Mouse (Mus musculus) left cerebral cortex, adult 8-10 months (tissue): Measurements from ENCODE around the gene Htr1a. TPM values are rescaled to one million over a fixed set of nuclear protein-coding genes. Genes with fewer than 3 reads are reported as not detected.

ENCODE experiments used
- DNase-seq, 2 experiments: peaks; one replicate each; pipeline ENCODE4 v3.0.0; 2022; ENCODE audit warnings: low spot score in 2 of 2
- total RNA-seq, 4 experiments: library from RNA; stranded (reverse); gene quantifications; 2 replicates each; pipeline ENCODE4 v1.2.4; 2022

The Htr1a gene
- 10 to 100 TPM; 11.6 to 14.4 (median 12.4) TPM for total RNA-seq

DNA sequence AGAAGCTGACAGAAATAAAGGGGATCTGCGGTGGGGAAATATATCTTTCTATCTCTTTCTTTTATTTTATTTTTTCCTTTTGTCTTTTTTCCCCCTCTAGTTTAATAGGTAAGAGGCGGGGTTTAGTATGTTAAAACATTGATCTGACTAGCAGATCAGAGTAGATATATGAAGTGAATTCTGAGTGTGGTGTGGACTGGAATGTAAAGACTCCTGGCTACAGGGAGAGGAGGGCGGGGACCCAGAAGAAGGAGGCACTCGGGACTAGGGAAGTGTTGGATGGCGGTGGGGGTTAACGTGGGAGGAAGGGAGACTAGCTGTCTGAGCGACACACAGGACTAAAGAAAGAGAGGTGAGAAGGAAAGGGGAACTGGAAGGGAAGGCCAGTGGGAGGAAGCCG is at the start of gene Htr1a:
Gene Htr1a (plus strand): TSS at position 301 of the 400 bp plus-strand sequence.
- DNase-seq = no peak

DNA sequence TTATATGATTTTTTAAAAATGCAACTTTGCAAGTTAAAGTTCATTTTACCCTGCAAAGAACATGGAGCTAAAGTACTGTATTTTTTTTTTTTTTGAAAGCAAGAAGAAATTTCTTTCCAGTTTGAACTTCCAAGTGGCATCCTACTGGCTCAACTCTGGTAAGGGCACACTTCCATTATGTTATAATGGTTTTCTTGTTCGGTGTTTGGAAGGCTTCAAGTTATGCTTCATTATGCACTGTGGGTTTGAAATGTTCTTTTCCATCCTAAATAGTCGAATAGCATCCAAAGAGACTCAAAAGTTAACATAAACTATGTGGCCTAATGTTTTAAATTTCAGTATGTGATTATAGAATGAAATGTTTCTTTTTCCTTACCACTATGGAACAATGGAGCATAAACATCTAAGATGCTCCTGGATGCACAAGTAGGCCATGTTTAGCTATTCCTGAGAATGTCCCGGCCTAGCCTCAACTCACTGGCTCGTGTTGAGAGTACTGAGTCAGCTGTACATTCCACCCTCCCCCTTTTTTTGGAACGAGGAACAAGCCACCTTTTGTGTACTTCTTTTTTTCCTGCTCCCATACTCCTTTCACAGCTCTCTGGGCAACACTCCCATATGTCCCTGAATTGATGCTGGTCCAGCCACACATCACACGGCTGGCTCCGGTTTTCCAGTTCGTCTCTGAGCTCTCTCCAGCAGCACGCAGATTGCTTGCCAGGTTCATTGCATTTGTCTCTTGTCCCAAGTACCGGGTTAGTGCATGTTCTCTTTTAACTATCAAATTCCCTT is 31.7 kb upstream of the Htr1a start:
- DNase-seq = peak; percentile 4 to 48

DNA sequence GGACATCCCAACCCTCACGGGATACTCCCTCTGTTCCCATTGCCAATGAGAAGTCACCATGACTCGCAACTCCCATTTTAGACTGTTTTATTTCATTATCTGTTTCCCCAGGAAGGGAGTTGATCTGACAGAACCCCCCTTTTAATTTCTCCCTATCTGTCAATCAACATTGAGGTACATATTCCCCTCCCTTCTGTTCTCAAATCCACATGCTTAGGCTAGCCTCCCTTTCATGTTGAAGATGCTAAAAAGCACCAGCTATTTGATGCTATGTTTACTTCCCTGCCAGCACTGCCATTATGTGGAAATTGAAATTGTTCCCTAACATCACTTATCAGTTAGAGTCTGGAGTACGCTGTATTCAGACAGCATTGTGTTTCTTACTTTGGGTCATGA is 31.1 kb upstream of the Htr1a start:
- DNase-seq = no peak

DNA sequence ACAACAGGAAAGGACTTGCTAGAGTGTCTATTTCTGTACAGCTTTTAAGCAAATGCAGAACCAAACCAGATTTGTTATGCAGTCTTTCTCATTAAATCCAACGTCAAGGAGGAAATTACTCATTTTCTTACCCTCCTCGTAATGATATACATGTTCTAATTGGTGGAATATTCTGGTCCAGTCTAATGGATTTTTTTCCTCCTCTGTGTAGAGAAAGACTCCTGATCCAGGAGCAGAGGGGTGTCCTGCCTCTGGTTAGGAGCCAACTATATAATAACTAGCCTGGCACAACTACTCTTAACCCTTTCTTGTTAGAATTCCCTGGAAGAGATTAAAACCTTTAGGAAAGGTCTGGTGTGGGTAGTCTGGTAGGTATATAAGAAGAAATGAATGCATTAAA is 10.3 kb upstream of the Htr1a start:
- DNase-seq = no peak

DNA sequence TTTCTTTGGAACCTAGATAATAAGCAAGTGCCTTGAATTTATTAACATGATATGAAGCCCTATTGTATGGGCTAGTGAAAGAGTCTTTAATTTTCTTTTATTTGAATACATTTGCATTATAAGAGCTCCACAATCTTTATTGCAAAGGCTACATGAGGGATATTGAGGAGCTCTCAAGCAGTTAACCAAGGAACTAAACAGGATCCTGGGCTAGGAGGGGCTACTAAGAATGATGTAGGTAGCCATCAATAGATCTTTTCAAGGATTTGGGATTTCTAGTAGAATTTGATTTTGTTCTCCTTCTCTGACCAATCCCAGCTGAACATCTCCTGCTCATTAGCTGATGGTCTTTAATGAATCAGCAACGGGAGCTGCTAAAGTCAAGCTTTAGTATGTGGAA is 9.8 kb upstream of the Htr1a start:
- no peak for DNase-seq

DNA sequence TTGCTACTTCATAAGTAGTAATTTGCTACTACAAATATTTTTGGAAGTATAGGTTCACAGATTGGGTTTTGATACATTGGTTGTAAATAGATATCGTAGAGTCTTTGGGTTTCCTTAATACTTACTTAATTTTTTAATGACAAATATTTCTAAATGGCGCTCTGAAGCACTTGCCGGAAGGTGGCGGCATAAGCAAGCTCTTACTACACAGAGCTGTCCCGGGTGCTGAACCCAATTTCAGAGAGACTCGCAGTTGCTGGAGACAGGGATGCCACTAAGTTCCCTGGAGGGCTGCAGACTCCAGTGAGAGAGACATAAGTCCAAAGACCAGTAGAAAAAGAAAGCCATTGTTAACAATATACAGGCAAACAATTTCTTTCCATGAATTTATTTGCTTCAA is 863 bp upstream of the Htr1a start:
- peak; percentile 22 to 32 for DNase-seq

DNA sequence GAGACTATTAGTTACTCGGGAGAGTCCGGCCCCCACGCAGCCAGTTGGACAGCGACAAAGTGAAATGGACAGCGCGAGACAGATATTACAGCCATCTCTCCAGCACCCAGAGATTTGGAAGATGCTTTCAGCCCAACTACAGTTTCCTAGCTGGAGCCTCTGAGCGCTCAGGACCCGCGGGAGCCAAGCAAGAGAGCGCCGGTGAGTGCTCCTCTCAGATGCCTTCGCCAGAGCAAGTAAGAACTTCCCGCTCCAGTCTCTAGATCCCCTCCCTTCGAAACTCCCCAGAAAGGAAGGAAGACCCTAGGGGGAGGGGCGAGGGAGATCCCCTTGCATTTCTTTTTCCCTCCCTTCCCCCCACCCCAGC is 415 bp downstream of the Htr1a start:
- no peak for DNase-seq

DNA sequence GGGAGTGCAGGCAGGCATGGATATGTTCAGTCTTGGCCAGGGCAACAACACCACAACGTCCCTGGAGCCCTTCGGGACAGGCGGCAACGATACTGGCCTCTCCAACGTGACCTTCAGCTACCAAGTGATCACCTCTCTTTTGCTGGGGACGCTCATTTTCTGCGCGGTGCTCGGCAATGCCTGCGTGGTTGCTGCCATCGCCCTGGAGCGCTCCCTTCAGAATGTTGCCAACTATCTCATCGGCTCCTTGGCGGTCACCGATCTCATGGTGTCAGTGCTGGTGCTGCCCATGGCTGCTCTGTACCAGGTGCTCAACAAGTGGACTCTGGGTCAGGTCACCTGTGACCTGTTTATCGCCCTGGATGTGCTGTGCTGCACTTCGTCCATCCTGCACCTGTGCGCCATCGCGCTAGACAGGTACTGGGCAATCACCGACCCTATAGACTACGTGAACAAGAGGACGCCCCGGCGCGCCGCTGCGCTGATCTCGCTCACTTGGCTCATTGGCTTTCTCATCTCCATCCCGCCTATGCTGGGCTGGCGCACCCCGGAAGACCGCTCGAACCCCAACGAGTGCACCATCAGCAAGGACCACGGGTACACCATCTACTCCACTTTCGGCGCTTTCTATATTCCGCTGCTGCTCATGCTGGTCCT is 927 bp downstream of the Htr1a start:
- DNase-seq = peak; percentile 21 to 38

DNA sequence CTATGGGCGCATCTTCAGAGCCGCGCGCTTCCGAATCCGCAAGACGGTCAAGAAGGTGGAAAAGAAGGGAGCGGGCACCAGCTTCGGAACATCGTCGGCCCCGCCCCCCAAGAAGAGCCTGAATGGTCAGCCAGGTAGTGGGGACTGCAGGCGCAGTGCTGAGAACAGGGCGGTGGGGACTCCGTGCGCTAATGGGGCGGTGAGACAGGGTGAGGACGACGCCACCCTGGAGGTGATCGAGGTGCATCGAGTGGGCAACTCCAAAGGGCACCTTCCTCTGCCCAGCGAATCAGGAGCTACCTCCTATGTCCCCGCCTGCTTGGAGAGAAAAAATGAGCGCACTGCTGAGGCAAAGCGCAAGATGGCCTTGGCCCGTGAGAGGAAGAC is 1.4 kb downstream of the Htr1a start:
- DNase-seq = peak in 1 of 2 experiments; percentile 7

DNA sequence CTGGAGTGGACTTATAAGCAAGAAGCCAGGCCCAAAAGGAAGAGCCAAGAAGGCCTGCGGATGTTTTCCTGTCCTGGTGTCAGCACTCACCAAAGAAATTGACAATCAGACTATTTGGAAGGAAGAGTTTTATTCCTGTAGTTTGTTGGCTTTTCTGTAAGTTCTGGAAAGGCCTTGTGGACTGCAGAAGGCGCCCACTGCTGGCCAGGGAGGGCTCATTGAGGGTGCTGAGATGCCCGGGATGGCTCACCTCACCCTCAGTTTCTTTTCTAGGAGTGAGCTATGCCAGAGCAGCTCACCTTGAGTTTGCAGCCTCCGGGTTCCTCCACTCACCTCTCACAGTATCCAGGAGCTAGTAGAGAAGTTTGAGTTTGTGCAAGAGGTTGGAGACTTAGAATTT is 2.8 kb downstream of the Htr1a start:
- no peak for DNase-seq

DNA sequence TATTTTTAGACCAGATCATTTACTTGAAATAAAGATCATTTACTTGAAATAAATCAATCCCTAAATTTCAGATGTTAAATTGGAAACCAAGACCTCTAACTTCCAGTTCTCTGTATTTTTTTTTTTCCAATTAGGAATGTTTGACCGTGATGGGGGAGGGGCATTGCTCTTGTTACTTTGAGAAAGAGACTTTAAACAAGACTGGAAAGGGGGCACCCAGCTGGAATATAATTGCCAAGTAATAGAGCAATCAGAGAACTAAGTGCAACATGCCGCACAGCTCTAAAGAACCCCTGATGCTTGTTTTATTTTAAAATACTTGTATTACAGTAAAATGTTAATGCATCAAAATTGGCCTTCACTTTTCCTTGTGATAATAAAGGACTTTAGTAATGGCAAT is 4.3 kb downstream of the Htr1a start:
- DNase-seq = no peak

DNA sequence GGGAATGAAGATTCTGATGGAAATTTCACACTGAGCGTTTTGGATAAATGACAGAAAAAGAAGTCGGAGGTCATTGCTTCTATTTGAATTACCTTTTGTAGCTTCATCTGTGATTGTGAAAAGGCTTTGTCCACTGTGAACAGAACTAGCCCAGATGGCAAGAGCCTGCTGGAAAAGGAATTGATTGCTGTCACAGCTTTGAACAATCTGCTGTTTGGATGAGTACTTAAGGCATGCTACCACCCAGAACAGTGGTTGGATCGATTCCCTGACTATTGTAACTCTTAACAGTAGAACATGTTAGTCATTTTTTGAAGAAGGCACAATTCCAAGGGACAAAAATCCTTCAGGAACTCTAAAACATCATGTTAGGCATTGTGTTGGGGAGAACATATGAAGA is 8.1 kb downstream of the Htr1a start:
- no peak for DNase-seq

Other genes with a start within 250 kb of the Htr1a start
- gene Rnf180, start 148.8 kb upstream of the Htr1a start, total RNA-seq = 10 to 100 TPM; 20.5 to 23.4 (median 22.2) TPM